Mouse (Mus musculus) adrenal gland, postnatal 14 days (tissue): ENCODE measurements at regions not wholly inside any gene's neighbourhood (a gene's known extent, or its start where the extent isn't known, plus 50 kb on each side); places are given as distances from the start of the nearest gene placed in this dataset.
"Not testable (repeated sequence)": the region's sequence is repeated elsewhere in the genome, so short reads cannot be mapped to it uniquely, and the experiment has no call there.

ENCODE experiments used
- DNase-seq: peaks from one replicate; pipeline ENCODE4 v3.0.0; 2021; ENCODE audit warnings: mixed read lengths

DNA sequence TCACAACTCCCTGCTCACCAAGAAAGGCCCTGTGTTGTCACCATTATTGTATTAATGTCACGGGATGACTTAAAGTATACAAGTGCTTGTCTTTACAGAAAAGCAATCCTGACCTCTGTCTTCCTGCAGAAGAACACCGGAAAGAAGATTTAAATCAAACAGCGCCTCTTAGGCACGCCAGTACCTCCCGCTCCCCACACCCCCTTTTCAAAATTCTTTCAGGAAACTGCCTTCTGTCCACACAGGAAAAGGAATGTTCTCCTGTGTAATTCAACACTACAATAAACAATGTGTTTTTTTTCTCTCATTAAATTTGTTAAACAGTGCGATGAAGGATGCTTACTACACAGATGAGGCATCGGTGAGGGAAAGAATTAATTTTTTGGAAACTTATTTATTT, 112.6 kb upstream of the Stt3b start:
- no peak for DNase-seq

DNA sequence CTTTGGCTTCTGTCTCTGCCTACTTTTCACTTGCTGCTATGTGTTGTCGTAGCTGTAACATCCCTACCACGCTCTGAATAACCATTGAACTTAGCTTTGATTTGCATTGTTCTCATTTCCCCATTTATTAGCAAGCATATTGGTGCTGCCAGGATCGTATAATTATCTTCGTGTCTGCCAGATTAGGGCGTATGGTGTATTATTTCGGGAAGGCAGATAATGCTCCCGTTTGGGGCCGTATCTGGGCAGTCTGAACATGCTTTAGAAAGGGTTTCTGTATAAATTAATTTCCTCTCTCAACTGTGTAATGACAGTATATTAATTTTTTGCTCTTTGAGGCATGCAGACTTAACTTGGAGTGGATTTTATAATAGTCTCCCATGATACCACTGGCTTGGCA, 116.5 kb upstream of the Stt3b start:
- DNase-seq: no peak

DNA sequence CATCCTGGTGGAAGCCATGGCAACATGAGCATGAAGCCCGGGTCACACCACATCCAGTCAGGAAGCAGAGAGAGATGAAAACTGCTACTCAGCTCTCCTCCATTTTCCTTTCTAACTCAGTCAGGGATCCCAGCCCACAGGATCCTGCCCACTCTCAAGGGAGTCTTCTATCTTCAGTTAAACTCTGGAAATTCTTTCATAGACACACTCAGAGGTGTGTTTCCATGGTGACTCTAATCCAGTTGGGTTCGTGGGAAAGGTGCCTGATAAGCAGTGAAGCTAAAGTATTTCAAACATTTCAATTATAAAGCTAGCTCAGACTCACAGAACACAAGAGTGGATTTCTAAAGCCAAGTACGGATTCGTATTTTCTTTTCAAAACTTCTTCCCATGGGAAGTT, 120.0 kb upstream of the Stt3b start:
- no peak for DNase-seq

DNA sequence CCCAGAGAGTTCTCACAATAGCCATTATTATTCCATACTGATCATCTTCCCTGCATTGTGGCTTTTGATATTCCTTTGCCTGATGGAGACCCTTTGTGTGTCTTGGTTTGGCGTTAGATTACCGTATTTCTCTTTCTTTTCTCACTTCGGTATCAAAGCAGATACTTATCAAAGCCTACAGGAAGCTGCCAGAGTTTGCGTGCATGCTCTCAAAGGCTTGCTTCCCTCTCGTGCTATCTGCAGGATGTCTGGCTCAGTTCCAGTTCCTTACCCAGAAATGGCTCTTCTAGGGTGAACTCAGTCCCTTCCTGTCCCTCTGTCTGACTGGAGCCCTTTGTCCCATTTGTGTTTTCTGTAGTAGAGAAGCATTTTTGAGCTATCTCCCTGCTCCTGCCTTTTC, 124.5 kb upstream of the Stt3b start:
- DNase-seq: peak; percentile 15

DNA sequence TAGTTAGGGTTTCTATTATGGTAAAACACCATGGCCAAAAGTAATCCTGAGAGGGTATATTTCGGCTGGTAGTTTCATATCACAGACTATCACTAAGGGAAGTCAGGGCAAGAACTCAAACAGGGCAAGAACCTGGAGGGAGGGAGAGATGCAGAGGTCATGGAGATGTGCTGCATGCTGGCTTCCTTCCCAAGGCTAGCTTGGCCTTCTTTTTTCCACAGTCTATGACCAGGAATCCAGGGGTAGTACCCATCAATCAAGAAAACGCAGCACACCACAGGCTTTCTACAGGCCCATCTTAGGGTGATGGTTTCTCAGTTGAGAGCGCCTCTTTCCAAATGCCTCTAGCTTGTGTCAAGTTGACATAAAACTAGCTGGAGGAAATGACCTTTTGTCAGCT, 126.1 kb upstream of the Stt3b start:
- DNase-seq: peak; percentile 40

DNA sequence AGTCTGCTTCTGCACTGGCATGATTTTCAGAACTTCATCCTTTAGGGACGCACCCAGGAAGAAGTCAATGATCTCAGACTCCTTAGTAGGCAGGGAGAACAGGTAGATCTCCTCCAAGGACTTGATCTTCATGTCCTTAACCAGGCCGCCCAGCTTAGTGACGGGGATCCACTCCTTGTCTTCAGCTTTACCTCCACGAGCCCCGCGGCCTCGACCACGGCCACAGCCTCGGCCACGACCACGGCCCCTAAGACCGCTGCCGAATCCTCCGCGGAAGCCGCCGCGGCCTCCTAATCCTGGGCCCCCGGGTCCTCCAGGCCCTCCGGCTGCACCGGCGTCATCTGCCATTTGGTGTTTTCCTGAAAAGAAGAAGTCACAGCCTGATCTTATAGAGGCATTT, 128.0 kb upstream of the Stt3b start:
- not testable (repeated sequence) for DNase-seq

DNA sequence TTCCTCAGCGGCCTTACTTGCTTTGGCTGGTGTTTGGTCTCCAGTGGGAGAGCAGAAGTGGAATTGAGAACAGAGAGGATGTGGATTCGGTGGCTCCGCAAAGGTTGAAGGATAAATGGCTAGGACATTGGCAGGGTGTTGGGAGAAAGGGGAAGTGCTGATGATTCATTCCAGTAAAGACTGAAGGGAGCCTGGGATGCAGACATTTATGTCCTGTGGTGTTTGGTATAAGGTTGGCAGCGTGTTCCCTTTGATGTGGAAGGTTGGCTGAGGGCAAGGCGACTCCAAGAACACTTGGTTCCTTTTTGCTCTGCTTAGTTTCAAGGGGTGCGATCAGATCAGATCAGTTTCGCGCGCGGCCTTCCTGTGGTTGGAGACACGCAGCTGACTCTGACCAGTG, 136.5 kb upstream of the Stt3b start:
- DNase-seq: no peak

DNA sequence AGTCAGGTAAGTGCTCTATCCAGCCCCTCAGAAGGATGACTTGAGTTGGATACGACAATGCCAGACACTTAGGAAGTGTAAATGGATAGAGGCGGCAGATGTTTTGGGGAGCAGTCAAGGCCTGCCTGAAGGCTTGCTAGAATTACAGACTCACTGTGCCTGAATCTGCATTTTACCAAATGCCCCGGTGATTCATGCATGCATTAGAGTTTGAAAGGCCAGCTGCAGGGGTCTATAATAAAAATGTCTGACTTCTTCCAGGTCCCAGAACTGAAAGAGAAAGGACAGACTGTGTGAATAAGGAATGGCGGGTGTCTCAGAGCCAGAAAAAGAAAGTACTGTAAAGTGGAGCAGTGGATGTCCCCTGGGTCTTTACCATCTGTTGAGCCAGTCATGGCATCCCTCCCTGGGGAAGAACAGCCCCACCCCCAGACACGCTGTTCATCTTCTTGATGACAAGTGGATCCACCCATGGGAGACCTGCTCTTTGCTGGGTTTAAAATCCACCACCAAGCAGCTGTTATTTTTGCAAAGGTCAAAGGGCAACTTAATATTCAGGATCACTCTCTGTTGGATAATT, 140.6 kb upstream of the Stt3b start:
- DNase-seq: no peak

DNA sequence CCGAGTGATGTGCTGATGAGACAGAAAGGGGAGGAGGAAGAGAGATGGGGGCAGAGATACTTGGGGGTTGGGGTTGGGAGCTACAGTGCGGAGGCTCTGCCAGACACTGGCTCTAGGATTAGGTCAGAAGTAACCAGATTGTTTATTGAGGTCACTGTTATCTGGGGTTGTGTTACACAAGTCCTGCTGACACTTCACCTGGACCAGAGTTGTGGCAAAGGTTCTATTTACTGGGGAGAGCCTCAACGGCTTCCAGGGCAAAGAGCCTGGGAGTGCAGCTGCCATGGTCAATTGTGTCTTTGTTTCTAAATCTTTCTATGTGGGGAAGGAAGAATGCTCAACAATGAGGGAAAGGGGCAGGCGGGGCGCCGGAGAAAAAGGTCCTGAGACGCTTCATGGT, 144.6 kb upstream of the Stt3b start:
- DNase-seq: peak; percentile 17

DNA sequence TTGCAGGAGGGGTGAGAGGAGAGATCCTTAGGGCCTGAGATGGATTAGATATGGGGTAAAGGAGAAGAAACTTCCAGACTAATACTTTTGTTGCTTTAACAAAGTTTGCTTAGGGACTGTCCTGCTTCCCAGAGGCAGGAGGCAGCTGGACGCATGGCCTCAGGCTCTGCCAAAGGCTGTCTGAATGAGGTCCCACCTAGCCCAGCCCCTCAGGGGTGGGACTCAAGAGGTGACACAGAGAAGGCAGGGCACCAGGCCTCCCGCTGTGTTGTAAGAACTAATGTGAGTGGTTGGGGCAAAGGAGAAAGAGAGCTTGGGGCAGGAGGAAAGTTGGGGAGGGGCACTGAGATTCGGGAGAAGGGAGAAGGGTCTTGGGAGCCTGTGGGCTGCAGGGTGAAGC, 145.9 kb upstream of the Stt3b start:
- peak; percentile 32 for DNase-seq

DNA sequence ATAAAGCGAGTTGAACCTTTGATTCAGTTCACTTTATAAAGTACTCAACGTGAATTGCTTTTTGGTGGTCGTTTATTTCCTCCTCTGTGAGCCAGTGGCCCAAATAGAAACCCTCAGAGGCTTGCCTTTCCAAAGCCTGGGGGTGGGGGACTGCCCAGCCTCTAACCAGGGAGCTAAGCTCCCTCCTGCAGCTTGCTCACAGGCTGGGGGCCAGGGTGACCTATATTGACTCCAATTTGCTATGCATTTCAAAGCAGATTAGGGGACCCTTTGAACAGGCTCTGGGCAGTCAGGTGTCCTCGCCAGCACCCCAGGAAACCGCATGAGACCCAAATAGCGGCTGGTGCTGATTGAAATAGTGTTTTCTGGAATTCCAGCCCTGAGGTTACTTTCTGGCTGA, 146.4 kb upstream of the Stt3b start:
- no peak for DNase-seq

DNA sequence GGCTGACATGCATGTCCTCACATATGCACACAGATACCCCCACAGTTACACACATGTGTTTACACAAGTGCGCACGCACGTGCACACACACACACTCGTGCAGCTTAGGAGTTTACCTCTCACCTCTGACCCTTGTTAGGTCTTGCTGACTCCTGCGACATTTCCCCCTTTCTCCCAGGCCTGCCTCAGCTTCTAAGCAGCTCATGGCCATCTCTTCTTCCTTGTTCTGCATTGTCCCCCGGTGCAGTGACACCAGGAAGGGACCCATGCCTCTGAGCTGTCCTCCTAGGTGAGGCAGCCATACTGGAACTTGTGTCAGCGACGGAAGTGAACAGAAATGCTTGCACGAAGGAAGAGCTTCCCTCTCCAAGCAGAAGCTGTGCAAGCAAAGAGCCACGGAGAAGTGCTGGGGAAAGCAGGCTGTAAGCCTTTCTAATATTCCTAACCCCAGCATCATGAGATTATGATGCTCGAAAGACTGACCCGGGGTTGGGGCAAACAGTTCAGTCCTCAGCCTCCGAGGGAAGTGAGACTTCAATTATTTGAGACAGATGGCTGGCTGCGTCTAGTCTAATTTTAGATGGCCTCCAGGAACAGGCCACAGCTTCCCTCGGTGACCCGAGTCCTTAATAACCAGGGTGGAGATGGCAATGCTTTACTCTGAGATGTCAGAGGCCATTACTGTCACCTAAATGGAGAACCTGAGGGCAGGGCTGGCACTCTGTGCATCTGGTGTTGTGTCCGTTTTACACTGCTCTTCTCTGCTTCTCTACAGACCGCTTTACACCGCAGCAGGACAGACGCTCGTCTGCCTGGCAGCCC, 147.9 kb upstream of the Stt3b start:
- DNase-seq: no peak

DNA sequence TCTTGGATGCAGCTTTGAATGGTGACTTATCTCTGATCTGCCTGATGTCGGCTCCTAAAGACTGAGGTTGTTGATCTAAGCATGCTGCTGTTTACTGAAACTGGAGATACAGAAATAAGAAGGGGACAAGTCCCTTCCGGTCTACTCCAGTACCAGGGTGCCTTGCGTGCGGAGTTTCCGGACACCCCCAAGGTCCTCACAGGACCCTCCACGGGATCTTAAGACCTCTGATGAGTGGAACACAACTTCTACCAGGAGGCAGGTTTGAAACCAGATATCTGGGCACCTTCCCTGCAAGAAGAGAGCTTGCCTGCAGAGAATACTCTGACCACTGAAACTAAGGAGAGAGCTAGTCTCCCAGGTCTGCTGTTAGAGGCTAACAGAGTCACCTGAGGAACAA, 148.9 kb upstream of the Stt3b start:
- DNase-seq: not testable (repeated sequence)

DNA sequence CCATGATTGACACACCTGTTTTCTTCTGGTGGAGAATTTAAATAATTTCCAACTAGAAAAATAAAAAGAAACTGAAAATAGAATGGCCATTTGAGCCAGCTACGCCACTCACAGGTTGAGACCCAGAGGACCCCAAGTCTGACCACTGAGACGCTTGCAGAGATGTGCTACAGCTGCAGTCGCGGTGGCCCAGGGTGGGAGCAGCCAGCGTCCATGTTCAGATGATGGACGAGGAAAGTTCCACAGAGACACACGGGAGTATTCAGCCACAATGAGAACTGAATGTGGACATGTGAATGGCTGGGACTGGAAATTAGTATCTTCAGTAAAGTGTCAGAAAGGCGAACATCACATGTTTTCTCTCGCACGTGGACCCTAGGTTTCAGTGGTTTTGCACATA, 155.1 kb upstream of the Stt3b start:
- no peak for DNase-seq

DNA sequence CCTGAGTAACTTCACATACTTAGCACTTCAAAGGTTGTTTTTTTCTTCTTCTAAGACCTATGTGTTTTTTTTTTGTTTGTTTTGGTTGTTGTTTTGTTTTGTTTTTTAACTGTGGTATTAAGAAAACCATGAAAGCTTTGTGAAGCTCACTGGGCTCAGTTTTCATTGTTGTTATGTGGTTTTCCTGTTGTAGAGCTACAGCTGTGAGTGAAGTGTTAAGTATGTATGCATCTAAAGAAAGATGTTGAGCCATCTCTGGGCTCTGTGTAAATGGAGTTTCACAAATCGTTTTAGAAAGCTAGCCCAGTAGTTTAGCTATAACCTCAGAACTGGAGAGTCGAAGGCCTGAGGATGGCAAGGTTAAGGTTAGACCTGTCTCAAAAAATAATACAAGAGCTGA, 158.4 kb upstream of the Stt3b start:
- DNase-seq: no peak

DNA sequence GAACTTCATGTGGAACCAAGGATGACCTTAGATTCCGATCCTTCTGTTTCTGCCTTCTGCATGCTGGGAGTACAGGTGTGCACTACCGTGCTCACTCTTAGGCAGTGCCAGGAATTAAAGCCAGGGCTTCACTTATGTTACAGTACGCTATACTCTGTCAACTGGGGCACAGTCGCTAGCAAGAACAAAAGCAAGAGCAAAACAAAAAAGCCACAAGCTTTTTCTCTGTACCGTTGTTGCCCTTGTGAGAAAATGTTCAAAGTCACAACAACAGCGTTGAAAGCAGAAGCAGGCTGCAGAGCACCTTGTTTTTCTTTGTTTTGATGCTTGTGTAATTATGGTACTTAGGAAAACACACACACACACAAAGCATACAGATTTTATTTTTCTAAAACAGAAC, 161.4 kb upstream of the Stt3b start:
- DNase-seq: no peak

DNA sequence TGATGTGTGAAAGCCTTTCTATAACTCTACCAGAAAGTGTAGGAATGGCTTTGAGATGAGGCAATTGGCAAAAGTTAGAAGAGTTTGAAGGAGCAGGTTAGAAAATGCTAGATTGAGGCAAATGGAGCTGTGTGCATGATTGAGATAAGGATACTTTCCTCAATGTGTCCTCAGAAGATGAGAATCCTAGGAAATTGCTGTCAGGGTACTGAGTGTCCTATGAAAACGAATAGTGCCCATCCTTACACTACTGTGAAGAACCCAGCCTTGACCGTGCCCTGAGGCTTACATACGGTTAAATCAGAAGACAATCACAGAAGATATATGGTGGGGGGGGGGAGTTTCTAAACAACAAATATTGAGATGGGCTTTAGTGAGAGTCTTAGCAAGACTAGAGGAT, 162.8 kb upstream of the Stt3b start:
- DNase-seq: no peak

DNA sequence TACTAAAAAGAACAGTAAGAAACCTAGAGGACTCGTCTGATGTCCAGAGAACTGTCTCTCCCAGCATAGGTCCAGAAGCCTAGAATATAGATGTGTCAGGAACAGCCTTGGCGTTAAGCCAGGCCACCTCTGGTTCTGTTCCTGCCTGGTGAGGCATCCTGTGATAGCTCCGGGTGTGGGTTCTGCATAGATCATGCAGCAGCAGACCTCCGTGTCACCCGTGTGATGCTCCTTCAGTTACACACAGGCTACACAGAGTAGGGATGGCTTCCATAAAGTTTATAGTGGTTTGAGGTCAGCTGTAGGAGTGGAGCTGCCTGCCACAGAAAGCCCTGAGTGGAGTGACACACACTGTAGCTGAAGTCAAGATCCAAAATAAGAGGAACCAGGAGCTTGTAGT, 163.6 kb upstream of the Stt3b start:
- no peak for DNase-seq

DNA sequence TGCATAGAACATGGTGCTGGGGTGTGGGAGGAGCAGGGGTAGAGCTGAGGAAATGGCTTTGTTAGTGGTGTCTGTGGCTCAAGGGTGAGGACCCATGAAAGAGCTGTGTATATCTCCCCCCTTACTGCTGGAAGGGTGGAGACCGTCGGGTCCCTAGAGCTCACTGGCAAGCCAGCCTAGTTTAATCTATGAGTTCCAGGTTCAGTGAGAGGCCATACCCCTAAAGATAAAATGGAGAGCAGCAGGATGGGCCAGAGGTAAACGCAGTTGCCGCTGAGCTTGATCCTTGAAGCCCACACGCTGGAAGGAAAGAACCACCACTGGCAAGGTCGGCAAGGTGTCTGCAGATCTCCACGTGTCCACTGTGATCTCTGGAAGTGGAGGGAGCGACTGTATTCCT, 164.1 kb upstream of the Stt3b start:
- no peak for DNase-seq

DNA sequence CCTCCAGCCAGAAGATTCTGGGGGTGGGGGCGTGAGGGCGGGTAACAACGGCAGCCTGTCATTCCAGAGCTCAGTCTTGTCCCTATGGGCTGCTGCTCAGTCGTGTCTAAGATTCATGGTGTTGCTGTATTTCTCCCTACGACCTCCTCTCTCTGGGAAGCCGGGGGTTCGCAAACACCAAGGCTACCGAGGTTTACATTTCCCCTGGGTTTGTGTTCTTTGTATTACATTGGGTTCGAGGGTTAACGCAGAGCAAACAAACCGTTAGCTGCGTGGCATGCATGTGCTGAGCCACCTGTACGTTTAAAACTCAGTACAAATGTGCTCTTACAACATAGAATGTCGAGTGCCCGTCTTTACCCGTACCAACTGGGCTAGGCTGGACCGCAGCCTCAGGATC, 166.0 kb upstream of the Stt3b start:
- DNase-seq: no peak

DNA sequence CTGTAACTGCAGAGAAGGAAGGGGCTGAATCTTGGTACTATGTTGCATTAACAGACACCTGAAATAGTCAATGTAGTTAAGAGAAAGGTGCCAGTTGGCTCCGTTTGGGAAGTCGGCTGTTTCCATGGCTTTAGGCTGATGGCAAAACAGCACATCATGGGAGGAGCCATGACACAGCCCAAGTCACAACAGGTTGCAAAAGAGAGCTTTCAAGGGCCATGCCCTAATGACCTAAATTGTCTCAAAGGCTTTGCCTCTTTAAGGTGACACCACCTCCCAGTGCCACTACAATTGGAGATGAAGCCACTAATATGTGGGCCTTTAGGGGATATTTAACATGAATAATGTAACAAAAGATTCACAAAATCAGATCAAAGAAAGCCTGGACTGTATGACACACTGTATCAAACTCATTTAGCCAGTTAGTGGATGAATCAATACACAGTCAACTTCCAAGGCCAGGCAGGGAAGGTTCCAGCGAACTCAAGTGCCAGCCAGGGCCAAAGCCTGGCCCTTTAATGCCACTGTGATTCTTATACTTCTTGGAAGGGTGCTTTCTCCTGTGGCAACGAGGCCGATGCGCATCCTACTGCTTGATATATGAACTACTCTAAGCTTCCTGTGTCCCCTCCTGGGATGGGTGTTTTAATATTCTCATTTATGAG, 167.5 kb upstream of the Stt3b start:
- peak; percentile 60 for DNase-seq

DNA sequence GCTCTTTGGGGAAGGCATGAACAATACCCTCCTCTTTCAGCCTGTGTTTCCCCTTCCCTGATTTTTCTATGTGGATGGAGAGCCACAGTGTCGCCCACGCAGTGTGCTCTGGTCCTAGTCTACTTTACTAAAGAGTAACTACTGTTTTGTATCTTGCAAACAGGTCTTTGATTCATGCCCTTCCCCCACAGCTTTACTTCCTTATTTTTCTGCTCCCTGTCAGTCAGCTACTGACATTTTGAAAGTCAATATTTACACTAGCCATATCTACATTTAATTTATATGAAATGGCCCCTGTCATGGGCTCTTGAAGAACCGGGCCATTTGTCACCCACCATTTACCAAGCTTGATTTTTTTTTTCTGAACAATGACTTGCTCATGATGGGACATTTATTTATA, 168.7 kb upstream of the Stt3b start:
- no peak for DNase-seq

DNA sequence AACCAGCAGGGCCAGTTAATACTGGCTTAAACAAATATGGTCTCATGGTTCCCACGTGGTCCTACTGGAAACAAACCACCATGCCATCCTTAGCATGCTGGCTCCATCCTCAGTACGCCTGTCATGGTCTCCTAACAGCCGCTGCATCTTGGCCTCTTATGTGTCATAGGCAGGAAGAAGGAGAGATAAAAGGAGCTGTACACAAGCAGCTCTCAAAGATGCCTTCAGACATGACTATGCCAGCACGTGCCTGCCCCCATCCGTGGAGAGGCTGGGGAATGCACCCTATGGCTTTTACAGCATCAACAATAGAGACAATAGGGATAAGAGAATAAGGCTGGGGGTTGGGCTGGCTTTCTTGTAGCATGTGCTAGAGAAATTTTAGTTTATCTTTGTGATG, 171.0 kb upstream of the Stt3b start:
- DNase-seq: no peak

DNA sequence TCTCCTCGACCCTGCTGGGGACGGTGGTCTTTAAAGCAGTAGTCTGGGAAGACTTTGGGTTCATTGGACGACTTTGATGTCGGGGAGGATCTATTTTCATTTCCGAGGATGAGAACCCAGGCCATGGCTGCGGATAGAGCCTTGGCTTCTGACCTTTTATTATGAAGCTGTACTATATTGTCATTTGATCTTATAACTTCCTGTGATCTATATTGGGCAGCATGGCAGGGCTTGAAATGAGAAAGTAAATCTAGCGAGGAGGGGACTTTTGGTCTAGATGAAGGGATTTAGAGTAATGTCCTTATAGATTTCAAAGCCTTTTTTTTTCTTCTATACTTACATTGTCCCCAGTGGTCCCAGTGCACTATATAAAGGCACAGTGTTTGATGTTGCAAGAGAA, 172.8 kb upstream of the Stt3b start:
- no peak for DNase-seq
